Comparison of ENCODE assay signal across 14 mouse cellular contexts in genomic region chr11:121064197-121064596, GRCm38 (mm10). TPM values are rescaled to one million over a fixed set of nuclear protein-coding genes. Genes with fewer than 3 reads are reported as not detected.
DNase-seq lines count a peak whose midpoint lies in the region; ATAC-seq and TF ChIP-seq lines count a peak whose summit lies in the region.
"Had no signal": no experiment of that assay in that cellular context is flagged by ENCODE, and none has a peak within 500 bp of the region (broad histone marks: within the 10 kb centered on the region; RNA-seq: fewer than 3 reads in every experiment).

No protein-coding gene starts in this region.

- H3K4me3 ChIP-seq in intestine, postnatal 0 days (ENCODE audit: low read depth, low read length) = no peak overlapping the region
- no peak overlapping the region for H3K4me3 ChIP-seq in intestine, embryonic 15.5 days (replicated peaks)
- peak overlapping the region; percentile 65 for H3K4me3 ChIP-seq in small intestine, adult 2 months (ENCODE audit: low read depth, low read length)
- H3K4me3 ChIP-seq in hindbrain, embryonic 13.5 days = no peak overlapping the region
- H3K4me3 ChIP-seq: midbrain, embryonic 13.5 days had no signal

- no peak for TF ChIP-seq POLR2A in small intestine, adult 2 months (IDR thresholded peaks at IDR 0.05; ENCODE audit: low read depth, low read length)

- TF ChIP-seq CTCF in intestine, postnatal 0 days (IDR thresholded peaks at IDR 0.05; ENCODE audit: low read depth) = peak; percentile 70
- peak; percentile 16; the same call in 1 of the 2 replicates for TF ChIP-seq CTCF in small intestine, adult 2 months (IDR thresholded peaks at IDR 0.05; ENCODE audit: extremely low read depth, insufficient read length, insufficient replicate concordance, low read depth, low read length)

- peaks cover 5% of the 10 kb centered on the region; the same call in 1 of the 2 replicates for H3K4me1 ChIP-seq in intestine, postnatal 0 days (replicated peaks; ENCODE audit: control insufficient read depth, insufficient read depth, low read length)
- peaks cover 2% of the 10 kb centered on the region; the same call in 1 of the 2 replicates for H3K4me1 ChIP-seq in intestine, embryonic 15.5 days (replicated peaks)
- H3K4me1 ChIP-seq in small intestine, adult 2 months (ENCODE audit: control insufficient read depth, insufficient read depth, insufficient read length, low read length) = peaks cover 19% of the 10 kb centered on the region; the same call in 1 of the 2 replicates
- H3K4me1 ChIP-seq in hindbrain, embryonic 13.5 days (replicated peaks) = no peaks in the 10 kb centered on the region
- H3K4me1 ChIP-seq: midbrain, embryonic 13.5 days had no signal

- intact Hi-C loops in left cerebral cortex, postnatal 25 days (cut with DNase I) = no loop called here

- H3K36me3 ChIP-seq in intestine, postnatal 0 days (ENCODE audit: control insufficient read depth, insufficient read depth) = peaks cover 7% of the 10 kb centered on the region; the same call in 1 of the 2 replicates
- no peaks in the 10 kb centered on the region for H3K36me3 ChIP-seq in intestine, embryonic 15.5 days
- no peaks in the 10 kb centered on the region for H3K36me3 ChIP-seq in small intestine, adult 2 months (ENCODE audit: control insufficient read depth, insufficient read depth, low read length)
- H3K36me3 ChIP-seq in hindbrain, embryonic 13.5 days = no peaks in the 10 kb centered on the region
- H3K36me3 ChIP-seq: G1E; midbrain, embryonic 13.5 days had no signal

- H3K9me3 ChIP-seq in intestine, postnatal 0 days (ENCODE audit: control insufficient read depth) = no peaks in the 10 kb centered on the region
- no peaks in the 10 kb centered on the region for H3K9me3 ChIP-seq in intestine, embryonic 15.5 days
- no peaks in the 10 kb centered on the region for H3K9me3 ChIP-seq in hindbrain, embryonic 13.5 days
- H3K9me3 ChIP-seq: G1E; midbrain, embryonic 13.5 days had no signal

- 58% methylated on average over 3 of the region's 3 CpGs for WGBS in intestine, postnatal 0 days
- 60% methylated on average over 3 of the region's 3 CpGs for WGBS in intestine, embryonic 15.5 days
- WGBS in small intestine, adult 2 months = 25% methylated on average over 3 of the region's 3 CpGs
- WGBS in hindbrain, embryonic 13.5 days = 86% methylated on average over 3 of the region's 3 CpGs

- H3K9ac ChIP-seq in intestine, postnatal 0 days (ENCODE audit: low read depth, low read length) = no peak overlapping the region
- H3K9ac ChIP-seq in intestine, embryonic 15.5 days = no peak overlapping the region
- no peak overlapping the region for H3K9ac ChIP-seq in hindbrain, embryonic 13.5 days
- H3K9ac ChIP-seq: midbrain, embryonic 13.5 days had no signal

- H3K27me3 ChIP-seq in intestine, postnatal 0 days (replicated peaks; ENCODE audit: control insufficient read depth, insufficient read depth, low read length) = no peaks in the 10 kb centered on the region
- H3K27me3 ChIP-seq in intestine, embryonic 15.5 days (replicated peaks) = no peaks in the 10 kb centered on the region
- no peaks in the 10 kb centered on the region for H3K27me3 ChIP-seq in small intestine, adult 2 months (ENCODE audit: control insufficient read depth, insufficient read depth, low read length)
- H3K27me3 ChIP-seq in hindbrain, embryonic 13.5 days = no peaks in the 10 kb centered on the region
- H3K27me3 ChIP-seq: midbrain, embryonic 13.5 days had no signal

- peak overlapping the region; percentile 66 for H3K27ac ChIP-seq in intestine, postnatal 0 days (ENCODE audit: low read depth, low read length)
- H3K27ac ChIP-seq in intestine, embryonic 15.5 days = no peak overlapping the region
- peak overlapping the region; percentile 96 for H3K27ac ChIP-seq in small intestine, adult 2 months (ENCODE audit: insufficient read depth, low read depth, low read length)
- no peak overlapping the region for H3K27ac ChIP-seq in hindbrain, embryonic 13.5 days
- H3K27ac ChIP-seq: midbrain, embryonic 13.5 days had no signal

- ATAC-seq in intestine, postnatal 0 days = no peak
- ATAC-seq in intestine, embryonic 15.5 days = no peak
- no peak for ATAC-seq in hindbrain, embryonic 13.5 days (ENCODE audit: low FRiP score)
- ATAC-seq: midbrain, embryonic 13.5 days had no signal

- peak; percentile 27 for DNase-seq in lung, postnatal 36 days
- DNase-seq in lung, postnatal 10 days = no peak
- DNase-seq in adrenal gland, postnatal 10 days = peak; percentile 36
- no peak for DNase-seq in left cerebral cortex, postnatal 25 days (ENCODE audit: low spot score in 2 of 2)

- H3K4me2 ChIP-seq in intestine, postnatal 0 days (replicated peaks; ENCODE audit: low read depth) = peak overlapping the region; percentile 32
- H3K4me2 ChIP-seq in intestine, embryonic 15.5 days (replicated peaks) = no peak overlapping the region
- H3K4me2 ChIP-seq in hindbrain, embryonic 13.5 days = no peak overlapping the region
- H3K4me2 ChIP-seq: midbrain, embryonic 13.5 days had no signal

RNA-seq across cellular contexts. Expression of gene Sectm1b, which starts 0.8 kb away (rescaled TPM):
- polyA plus RNA-seq in intestine, postnatal 0 days (2015; fragmentation: Nextera tagmentation; extraction: Ambion mirVana) = 159 and 166 TPM in 2 replicates
- 0.73 and 0.93 TPM in 2 replicates for polyA plus RNA-seq in intestine, embryonic 15.5 days (2015; fragmentation: Nextera tagmentation; extraction: Ambion mirVana)
- not detected for total RNA-seq in adrenal gland, postnatal 10 days (2021)
- polyA plus RNA-seq in small intestine, adult 2 months (2012; rRNA removed) = 152 and 325 TPM in 2 replicates
- not detected for total RNA-seq in left cerebral cortex, postnatal 25 days (2021)
- not detected in 2 replicates for polyA plus RNA-seq in hindbrain, embryonic 13.5 days (2015; fragmentation: Nextera tagmentation; extraction: Ambion mirVana)
- total RNA-seq: common myeloid progenitor, adult 5-6 weeks; gastrocnemius, adult 8-10 months had no signal
- polyA plus RNA-seq: G1E; limb, embryonic 14.5 days; midbrain, embryonic 13.5 days had no signal

RNA-seq across cellular contexts. Expression of gene Sectm1a, which starts 16.8 kb away (rescaled TPM):
- 10.0 and 10.2 TPM in 2 replicates for polyA plus RNA-seq in intestine, postnatal 0 days (2015; fragmentation: Nextera tagmentation; extraction: Ambion mirVana)
- polyA plus RNA-seq in intestine, embryonic 15.5 days (2015; fragmentation: Nextera tagmentation; extraction: Ambion mirVana) = 3.0 and 5.1 TPM in 2 replicates
- total RNA-seq in adrenal gland, postnatal 10 days (2021) = under 1 TPM; 0.24 to 0.42 TPM
- polyA plus RNA-seq in small intestine, adult 2 months (2012; rRNA removed) = 1.4 and 4.1 TPM in 2 replicates
- total RNA-seq in left cerebral cortex, postnatal 25 days (2021) = not detected
- polyA plus RNA-seq in hindbrain, embryonic 13.5 days (2015; fragmentation: Nextera tagmentation; extraction: Ambion mirVana) = not detected in 2 replicates
- total RNA-seq: common myeloid progenitor, adult 5-6 weeks; gastrocnemius, adult 8-10 months had no signal
- polyA plus RNA-seq: G1E; midbrain, embryonic 13.5 days had no signal

RNA-seq across cellular contexts. Expression of gene Cd7, which starts 25.0 kb away (rescaled TPM):
- 2.2 and 2.3 TPM in 2 replicates for polyA plus RNA-seq in intestine, postnatal 0 days (2015; fragmentation: Nextera tagmentation; extraction: Ambion mirVana)
- 5.6 and 6.1 TPM in 2 replicates for polyA plus RNA-seq in intestine, embryonic 15.5 days (2015; fragmentation: Nextera tagmentation; extraction: Ambion mirVana)
- total RNA-seq in adrenal gland, postnatal 10 days (2021) = 1 to 10 TPM; 1.7 to 2.8 TPM
- polyA plus RNA-seq in small intestine, adult 2 months (2012; rRNA removed) = 41.0 and 57.7 TPM in 2 replicates
- 1 to 10 TPM; 1.6 to 1.7 TPM for total RNA-seq in left cerebral cortex, postnatal 25 days (2021)
- polyA plus RNA-seq in hindbrain, embryonic 13.5 days (2015; fragmentation: Nextera tagmentation; extraction: Ambion mirVana) = not detected in 2 replicates
- total RNA-seq: G1E; gastrocnemius, adult 8-10 months had no signal
- polyA plus RNA-seq: G1E had no signal

RNA-seq across cellular contexts. Expression of gene Tex19.2, which starts 54.3 kb away (rescaled TPM):
- 0.33 and 0.56 TPM in 2 replicates for polyA plus RNA-seq in intestine, postnatal 0 days (2015; fragmentation: Nextera tagmentation; extraction: Ambion mirVana)
- not detected in 2 replicates for polyA plus RNA-seq in intestine, embryonic 15.5 days (2015; fragmentation: Nextera tagmentation; extraction: Ambion mirVana)
- not detected for total RNA-seq in adrenal gland, postnatal 10 days (2021)
- 0.05 TPM in 1 of 2 replicates, not detected in the other for polyA plus RNA-seq in small intestine, adult 2 months (2012; rRNA removed)
- total RNA-seq in left cerebral cortex, postnatal 25 days (2021) = not detected
- not detected in 2 replicates for polyA plus RNA-seq in hindbrain, embryonic 13.5 days (2015; fragmentation: Nextera tagmentation; extraction: Ambion mirVana)
- total RNA-seq: common myeloid progenitor, adult 5-6 weeks; gastrocnemius, adult 8-10 months had no signal
- polyA plus RNA-seq: heart, embryonic 16.5 days; midbrain, embryonic 13.5 days had no signal

Comparison
In these comparisons a context has a peak if more than half of its experiments do, and no peak if none do; other contexts are left out.
1. H3K27ac ChIP-seq: peak in intestine, postnatal 0 days (single experiment) and small intestine, adult 2 months (single experiment); none in intestine, embryonic 15.5 days (single experiment) and hindbrain, embryonic 13.5 days (single experiment).
2. DNase-seq: peak in lung, postnatal 36 days (single experiment) and adrenal gland, postnatal 10 days (single experiment); none in lung, postnatal 10 days (single experiment) and left cerebral cortex, postnatal 25 days (0 of 2).
3. RNA of gene Sectm1b, which starts 0.8 kb away (polyA plus RNA-seq): 152 to 325 TPM in small intestine, adult 2 months and 159 to 166 TPM in intestine, postnatal 0 days; 0.73 to 0.93 TPM in intestine, embryonic 15.5 days and not detected in hindbrain, embryonic 13.5 days; every median in the first group is over 10 times any median in the second.